Mouse (Mus musculus) thymus, adult 2 months (tissue): ENCODE data around the gene Ifit1.

ENCODE experiments used
- CTCF ChIP-seq: fragments of 200-500 bp; IDR thresholded peaks from 2 replicates; pipeline ENCODE4 v1.5.1; 2012; ENCODE audit warnings: mild to moderate bottlenecking, control low read depth, low read length, moderate library complexity, borderline replicate concordance; ENCODE audit not compliant: control insufficient read depth, poor library complexity, insufficient read depth; ENCODE audit errors: extremely low read depth
- POLR2A ChIP-seq: fragments of 200-500 bp; IDR thresholded peaks from 2 replicates; pipeline ENCODE4 v1.6.1; 2012; ENCODE audit warnings: mild to moderate bottlenecking, low read length, control low read depth, moderate library complexity; ENCODE audit not compliant: control insufficient read depth, poor library complexity, insufficient read depth; ENCODE audit errors: extremely low read depth

- TF ChIP-seq CTCF (no peak), POLR2A (no peak)
Measured at GRCm38 (mm10) chr19:34698432-34698831, 57.8 kb downstream of the Ifit1 start.
